Comparison of ENCODE assay signal across 20 mouse cellular contexts in the genomic region with DNA sequence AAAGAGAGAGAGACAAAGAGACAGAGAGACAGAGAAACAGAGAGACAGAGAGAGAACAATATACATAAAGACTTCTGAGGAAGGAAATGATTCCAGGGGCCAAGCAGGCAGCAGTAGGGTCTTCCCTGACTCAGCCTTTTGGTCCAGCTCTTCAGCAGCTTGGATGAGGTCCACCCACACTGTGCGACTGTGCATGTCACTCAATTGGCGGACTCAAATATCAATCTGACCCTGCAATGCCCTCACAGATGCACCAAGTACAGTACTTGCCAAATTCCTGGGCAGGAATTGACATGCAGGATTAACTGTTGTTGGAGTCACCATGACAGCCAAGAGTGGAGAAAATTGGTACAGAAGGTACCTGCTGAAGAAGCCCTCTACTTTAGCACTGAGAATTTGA.
A peak's percentile ranks its signal among the peaks of the same experiment; 100 is the strongest.
DNase-seq lines count a peak whose midpoint lies in the region; ATAC-seq and TF ChIP-seq lines count a peak whose summit lies in the region.
"Had no signal": no experiment of that assay in that cellular context is flagged by ENCODE, and none has a peak within 500 bp of the region (broad histone marks: within the 10 kb centered on the region; RNA-seq: fewer than 3 reads in every experiment).

No protein-coding gene starts in this region.

- DNase-seq in embryonic facial prominence, embryonic 14.5 days (ENCODE audit: low spot score): peak; percentile 22
- no peak for DNase-seq in embryonic facial prominence, embryonic 10.5 days (ENCODE audit: low spot score)
- DNase-seq in heart, adult 11 months: peak; percentile 25
- DNase-seq in urinary bladder, postnatal 36 days (ENCODE audit: low spot score in 2 of 2): no peak
- DNase-seq: adrenal gland, adult 2 months; adrenal gland, adult 8-10 months; adrenal gland, postnatal 10 days; adrenal gland, postnatal 14 days; adrenal gland, postnatal 25 days; adrenal gland, postnatal 36 days; B cell, adult 2 months; cerebellum, adult 11 months; cerebellum, adult 11-12 months; cerebellum, adult 18-20 months had no signal

- no peaks in the 10 kb centered on the region for H3K27me3 ChIP-seq in embryonic facial prominence, embryonic 14.5 days (replicated peaks; ENCODE audit: control insufficient read depth, insufficient read depth, low read length)
- no peaks in the 10 kb centered on the region for H3K27me3 ChIP-seq in embryonic facial prominence, embryonic 10.5 days (replicated peaks; ENCODE audit: low read depth, poor library complexity, severe bottlenecking)
- H3K27me3 ChIP-seq in heart, embryonic 11.5 days (ENCODE audit: control insufficient read depth, insufficient read depth, low read length): no peaks in the 10 kb centered on the region
- no peaks in the 10 kb centered on the region for H3K27me3 ChIP-seq in myocyte (ENCODE audit: control insufficient read depth, insufficient read depth, insufficient read length)
- H3K27me3 ChIP-seq: Patski had no signal

- 79% methylated on average over 2 of the region's 2 CpGs for WGBS in embryonic facial prominence, embryonic 14.5 days
- WGBS in embryonic facial prominence, embryonic 10.5 days: 87% methylated on average over 2 of the region's 2 CpGs
- whole genome bisulfite sequencing in heart, embryonic 11.5 days (ENCODE audit: insufficient replicate concordance): 74% methylated on average over 2 of the region's 2 CpGs

- no peaks in the 10 kb centered on the region for H3K36me3 ChIP-seq in embryonic facial prominence, embryonic 14.5 days (ENCODE audit: control insufficient read depth, insufficient read depth, low read length)
- no peaks in the 10 kb centered on the region for H3K36me3 ChIP-seq in embryonic facial prominence, embryonic 10.5 days (replicated peaks)
- H3K36me3 ChIP-seq in heart, embryonic 11.5 days (ENCODE audit: control insufficient read depth, insufficient read depth, low read length): no peaks in the 10 kb centered on the region
- no peaks in the 10 kb centered on the region for H3K36me3 ChIP-seq in myocyte (ENCODE audit: control insufficient read depth, insufficient read depth)
- H3K36me3 ChIP-seq: G1E had no signal

- no peak for ATAC-seq in embryonic facial prominence, embryonic 14.5 days (ENCODE audit: low read depth)
- ATAC-seq in heart, embryonic 11.5 days (replicated peaks; ENCODE audit: insufficient number of reproducible peaks, low FRiP score, low TSS enrichment): no peak
- ATAC-seq: activated CD4-positive, CD25-positive, alpha-beta regulatory T cell, adult 4 months; CD4-positive, CD25-positive, alpha-beta regulatory T cell, adult 4 months; Patski had no signal

- no peak overlapping the region for H3K27ac ChIP-seq in embryonic facial prominence, embryonic 14.5 days (replicated peaks; ENCODE audit: low read depth, low read length)
- H3K27ac ChIP-seq in embryonic facial prominence, embryonic 10.5 days (replicated peaks): no peak overlapping the region
- H3K27ac ChIP-seq in heart, embryonic 11.5 days (ENCODE audit: low read depth, low read length): no peak overlapping the region

- H3K79me2 ChIP-seq in myocyte (ENCODE audit: control insufficient read depth, insufficient read depth): no peaks in the 10 kb centered on the region

- no peak overlapping the region for H3K9ac ChIP-seq in embryonic facial prominence, embryonic 14.5 days (ENCODE audit: low read depth, low read length)
- H3K9ac ChIP-seq in heart, embryonic 11.5 days (ENCODE audit: low read depth, low read length): no peak overlapping the region

- H3K4me2 ChIP-seq in embryonic facial prominence, embryonic 14.5 days (ENCODE audit: low read depth, low read length): no peak overlapping the region
- H3K4me2 ChIP-seq in heart, embryonic 11.5 days: no peak overlapping the region
- H3K4me2 ChIP-seq in myocyte (ENCODE audit: low read depth): no peak overlapping the region

- H3ac ChIP-seq in myocyte (ENCODE audit: control insufficient read depth, insufficient read length): no peak overlapping the region

- H3K4me1 ChIP-seq in embryonic facial prominence, embryonic 14.5 days (ENCODE audit: control insufficient read depth, insufficient read depth, low read length): no peaks in the 10 kb centered on the region
- H3K4me1 ChIP-seq in embryonic facial prominence, embryonic 10.5 days: no peaks in the 10 kb centered on the region
- H3K4me1 ChIP-seq in heart, embryonic 11.5 days (ENCODE audit: control insufficient read depth, insufficient read depth, low read length): no peaks in the 10 kb centered on the region

- TF ChIP-seq POLR2A in myocyte (IDR thresholded peaks at IDR 0.05; ENCODE audit: insufficient read length, low read depth): no peak

- no peak overlapping the region for H3K4me3 ChIP-seq in embryonic facial prominence, embryonic 14.5 days (ENCODE audit: low read depth, low read length)
- H3K4me3 ChIP-seq in embryonic facial prominence, embryonic 10.5 days: no peak overlapping the region
- H3K4me3 ChIP-seq in heart, embryonic 11.5 days (ENCODE audit: low read depth, low read length): no peak overlapping the region
- no peak overlapping the region for H3K4me3 ChIP-seq in myocyte

- H3K9me3 ChIP-seq in embryonic facial prominence, embryonic 14.5 days (ENCODE audit: control insufficient read depth, low read length): no peaks in the 10 kb centered on the region
- H3K9me3 ChIP-seq in embryonic facial prominence, embryonic 10.5 days: 0 out of 2 replicates have a peak, but pooled peaks cover 2% of the 10 kb centered on the region
- H3K9me3 ChIP-seq in heart, embryonic 11.5 days (replicated peaks; ENCODE audit: control insufficient read depth, low read length): no peaks in the 10 kb centered on the region

TF ChIP-seq in myocyte, 11 proteins besides CTCF, POLR2A, EP300 and RAD21:
- TF ChIP-seq REST (IDR thresholded peaks at IDR 0.05; ENCODE audit: insufficient read depth, insufficient read length) (no peak), TCF3 (IDR thresholded peaks at IDR 0.05; ENCODE audit: insufficient read length, low read depth) (no peak), MYOD1 (IDR thresholded peaks at IDR 0.05; ENCODE audit: control insufficient read depth in 1 of 3, insufficient read length in 2 of 3, low read depth in 2 of 3) (peak in 2 of 3 experiments; percentile 69 to 75)

Comparison
In these comparisons a context has a peak if more than half of its experiments do, and no peak if none do; other contexts are left out.
1. DNase-seq: peak in embryonic facial prominence, embryonic 14.5 days (single experiment) and heart, adult 11 months (single experiment); none in embryonic facial prominence, embryonic 10.5 days (single experiment) and urinary bladder, postnatal 36 days (0 of 2).